Mouse (Mus musculus): Measurements from ENCODE around the gene Surf4. TPM values are rescaled to one million over a fixed set of nuclear protein-coding genes. Genes with fewer than 3 reads are reported as not detected.

Surf4 gene
- polyA plus RNA-seq, 1 experiment from 2014 or later: 194 TPM

GRCm38 (mm10) chr2:26919684-26920083, 14.0 kb downstream of the Surf4 start:
- Histone ChIP-seq H3K9me3 (ENCODE audit: control insufficient read depth, low read length) (no peaks in the 10 kb centered on the region), H3K4me1 (ENCODE audit: control insufficient read depth, insufficient read depth, low read length) (peaks cover 13% of the 10 kb centered on the region), H3K4me3 (ENCODE audit: low read depth, low read length) (no peak overlapping the region), H3K9ac (ENCODE audit: low read length) (no peak overlapping the region), H3K27ac (replicated peaks; ENCODE audit: low read depth, low read length) (no peak overlapping the region), H3K27me3 (ENCODE audit: control insufficient read depth, insufficient read depth, low read length) (no peaks in the 10 kb centered on the region), H3K36me3 (ENCODE audit: control insufficient read depth, insufficient read depth, low read length) (peaks cover 44% of the 10 kb centered on the region), H3K4me2 (ENCODE audit: low read depth, severe bottlenecking) (no peak overlapping the region)
- ATAC-seq (ENCODE audit: insufficient number of reproducible peaks, low FRiP score, low TSS enrichment, low read depth): no peak
- DNase-seq (ENCODE audit: low spot score): no peak
- WGBS: 91% methylated on average over 3 of the region's 3 CpGs

- ATAC-seq (ENCODE audit: insufficient number of reproducible peaks, low FRiP score, low TSS enrichment, low read depth) (no peak), DNase-seq (ENCODE audit: low spot score) (no peak)
- no peak overlapping the region for H3K27ac ChIP-seq (replicated peaks; ENCODE audit: low read depth, low read length)
- peak overlapping the region; percentile 71 for H3K4me2 ChIP-seq (ENCODE audit: low read depth, severe bottlenecking)
- H3K9ac ChIP-seq (ENCODE audit: low read length): peak overlapping the region; percentile 62
- peaks cover 44% of the 10 kb centered on the region for H3K36me3 ChIP-seq (ENCODE audit: control insufficient read depth, insufficient read depth, low read length)
- H3K4me1 ChIP-seq (ENCODE audit: control insufficient read depth, insufficient read depth, low read length): peaks cover 20% of the 10 kb centered on the region
- WGBS: 3% methylated on average over 13 of the region's 13 CpGs
- no peaks in the 10 kb centered on the region for H3K27me3 ChIP-seq (ENCODE audit: control insufficient read depth, insufficient read depth, low read length)
- no peaks in the 10 kb centered on the region for H3K9me3 ChIP-seq (ENCODE audit: control insufficient read depth, low read length)
- H3K4me3 ChIP-seq (ENCODE audit: low read depth, low read length): peak overlapping the region; percentile 57
Observed at GRCm38 (mm10) chr2:26916738-26917137, 17.0 kb downstream of the Surf4 start.

- ATAC-seq (ENCODE audit: insufficient number of reproducible peaks, low FRiP score, low TSS enrichment, low read depth) (peak; percentile 38), DNase-seq (ENCODE audit: low spot score) (peak; percentile 78)
- Histone ChIP-seq H3K4me2 (ENCODE audit: low read depth, severe bottlenecking) (peak within 1 kb of the TSS; percentile 71), H3K9ac (ENCODE audit: low read length) (peak within 1 kb of the TSS; percentile 62), H3K27me3 (ENCODE audit: control insufficient read depth, insufficient read depth, low read length) (no peaks in the 10 kb centered on the region), H3K9me3 (ENCODE audit: control insufficient read depth, low read length) (no peaks in the 10 kb centered on the region), H3K27ac (replicated peaks; ENCODE audit: low read depth, low read length) (0 out of 2 replicates have a peak within 1 kb of the TSS, but pooled peaks have one; percentile 56), H3K36me3 (ENCODE audit: control insufficient read depth, insufficient read depth, low read length) (peaks cover 41% of the 10 kb centered on the region), H3K4me3 (ENCODE audit: low read depth, low read length) (peak within 1 kb of the TSS; percentile 57), H3K4me1 (ENCODE audit: control insufficient read depth, insufficient read depth, low read length) (peaks cover 20% of the 10 kb centered on the region)
- 2% methylated on average over 47 of the region's 47 CpGs for WGBS
Observed at GRCm38 (mm10) chr2:26915927-26916728, 17.6 kb downstream of the Surf4 start, which contains the start of the genes Surf2 and Surf1. Gene Surf2 (plus strand): TSS chr2:26916367. Gene Surf1 (minus strand): TSS chr2:26916530.

- Histone ChIP-seq H3K9ac (ENCODE audit: low read length) (no peak overlapping the region), H3K27ac (replicated peaks; ENCODE audit: low read depth, low read length) (no peak overlapping the region), H3K4me2 (ENCODE audit: low read depth, severe bottlenecking) (no peak overlapping the region), H3K4me3 (ENCODE audit: low read depth, low read length) (no peak overlapping the region), H3K27me3 (ENCODE audit: control insufficient read depth, insufficient read depth, low read length) (no peaks in the 10 kb centered on the region), H3K4me1 (ENCODE audit: control insufficient read depth, insufficient read depth, low read length) (peaks cover 22% of the 10 kb centered on the region), H3K36me3 (ENCODE audit: control insufficient read depth, insufficient read depth, low read length) (peaks cover 26% of the 10 kb centered on the region), H3K9me3 (ENCODE audit: control insufficient read depth, low read length) (no peaks in the 10 kb centered on the region)
- DNase-seq (ENCODE audit: low spot score): no peak
- no peak for ATAC-seq (ENCODE audit: insufficient number of reproducible peaks, low FRiP score, low TSS enrichment, low read depth)
- WGBS: 68% methylated on average over 8 of the region's 8 CpGs
Observed at GRCm38 (mm10) chr2:26914148-26914941, 19.4 kb downstream of the Surf4 start.

- no peaks in the 10 kb centered on the region for H3K9me3 ChIP-seq (ENCODE audit: control insufficient read depth, low read length)
- 85% methylated on average over 17 of the region's 17 CpGs for WGBS
- H3K4me3 ChIP-seq (ENCODE audit: low read depth, low read length): no peak overlapping the region
- H3K36me3 ChIP-seq (ENCODE audit: control insufficient read depth, insufficient read depth, low read length): peaks cover 19% of the 10 kb centered on the region
- no peak overlapping the region for H3K9ac ChIP-seq (ENCODE audit: low read length)
- no peak for DNase-seq (ENCODE audit: low spot score)
- no peak for ATAC-seq (ENCODE audit: insufficient number of reproducible peaks, low FRiP score, low TSS enrichment, low read depth)
- no peak overlapping the region for H3K4me2 ChIP-seq (ENCODE audit: low read depth, severe bottlenecking)
- peaks cover 30% of the 10 kb centered on the region for H3K4me1 ChIP-seq (ENCODE audit: control insufficient read depth, insufficient read depth, low read length)
- no peaks in the 10 kb centered on the region for H3K27me3 ChIP-seq (ENCODE audit: control insufficient read depth, insufficient read depth, low read length)
- no peak overlapping the region for H3K27ac ChIP-seq (replicated peaks; ENCODE audit: low read depth, low read length)
Observed at GRCm38 (mm10) chr2:26913416-26914147, 20.1 kb downstream of the Surf4 start.

GRCm38 (mm10) chr2:26912253-26912770, 21.4 kb downstream of the Surf4 start:
- 73% methylated on average over 5 of the region's 5 CpGs for WGBS
- H3K9ac ChIP-seq (ENCODE audit: low read length): peak overlapping the region; percentile 98
- H3K4me1 ChIP-seq (ENCODE audit: control insufficient read depth, insufficient read depth, low read length): peaks cover 28% of the 10 kb centered on the region
- peaks cover 19% of the 10 kb centered on the region for H3K36me3 ChIP-seq (ENCODE audit: control insufficient read depth, insufficient read depth, low read length)
- no peaks in the 10 kb centered on the region for H3K9me3 ChIP-seq (ENCODE audit: control insufficient read depth, low read length)
- H3K4me3 ChIP-seq (ENCODE audit: low read depth, low read length): peak overlapping the region; percentile 90
- H3K27ac ChIP-seq (replicated peaks; ENCODE audit: low read depth, low read length): no peak overlapping the region
- H3K27me3 ChIP-seq (ENCODE audit: control insufficient read depth, insufficient read depth, low read length): no peaks in the 10 kb centered on the region
- peak overlapping the region; percentile 93 for H3K4me2 ChIP-seq (ENCODE audit: low read depth, severe bottlenecking)
- DNase-seq (ENCODE audit: low spot score) (no peak), ATAC-seq (ENCODE audit: insufficient number of reproducible peaks, low FRiP score, low TSS enrichment, low read depth) (no peak)

GRCm38 (mm10) chr2:26910994-26911765, 22.5 kb downstream of the Surf4 start:
- Histone ChIP-seq H3K27ac (replicated peaks; ENCODE audit: low read depth, low read length) (peak overlapping the region; percentile 86), H3K4me2 (ENCODE audit: low read depth, severe bottlenecking) (peak overlapping the region; percentile 93), H3K4me1 (ENCODE audit: control insufficient read depth, insufficient read depth, low read length) (peaks cover 21% of the 10 kb centered on the region), H3K4me3 (ENCODE audit: low read depth, low read length) (peak overlapping the region; percentile 90), H3K27me3 (ENCODE audit: control insufficient read depth, insufficient read depth, low read length) (no peaks in the 10 kb centered on the region), H3K36me3 (ENCODE audit: control insufficient read depth, insufficient read depth, low read length) (peaks cover 27% of the 10 kb centered on the region), H3K9ac (ENCODE audit: low read length) (peak overlapping the region; percentile 98), H3K9me3 (ENCODE audit: control insufficient read depth, low read length) (no peaks in the 10 kb centered on the region)
- DNase-seq (ENCODE audit: low spot score): peak; percentile 74
- peak; percentile 7; the same call in 1 of the 2 replicates for ATAC-seq (ENCODE audit: insufficient number of reproducible peaks, low FRiP score, low TSS enrichment, low read depth)
- 1% methylated on average over 37 of the region's 37 CpGs for WGBS
